Mouse (Mus musculus) testis, postnatal 10 days (tissue): ENCODE data around the gene Cacna1s.
A peak's percentile ranks its signal among the peaks of the same experiment; 100 is the strongest.

Experiments used
- DNase-seq: peaks from one replicate; pipeline ENCODE4 v3.0.0; 2021; ENCODE audit warnings: low spot score

The Cacna1s gene

DNA sequence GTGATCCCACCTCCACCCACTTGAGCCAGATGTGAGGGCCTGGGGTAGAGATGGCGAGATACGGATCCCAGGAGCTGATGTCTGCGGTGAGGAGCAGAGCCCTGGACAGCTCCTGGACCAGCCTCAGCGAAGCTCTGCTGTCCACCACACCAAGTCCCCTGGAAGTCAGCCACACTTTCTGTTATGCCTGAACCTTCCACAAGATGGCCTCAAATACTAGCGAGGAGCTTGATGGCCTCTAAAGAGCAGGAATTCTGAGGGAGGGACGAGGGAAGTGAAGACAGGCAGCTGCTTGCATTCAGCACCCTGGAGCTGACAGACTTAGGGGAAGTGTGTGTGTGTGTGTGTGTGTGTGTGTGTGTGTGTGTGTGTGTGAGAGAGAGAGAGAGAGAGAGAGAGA lies 1.1 kb upstream of the Cacna1s start:
- DNase-seq, result peak; percentile 81

DNA sequence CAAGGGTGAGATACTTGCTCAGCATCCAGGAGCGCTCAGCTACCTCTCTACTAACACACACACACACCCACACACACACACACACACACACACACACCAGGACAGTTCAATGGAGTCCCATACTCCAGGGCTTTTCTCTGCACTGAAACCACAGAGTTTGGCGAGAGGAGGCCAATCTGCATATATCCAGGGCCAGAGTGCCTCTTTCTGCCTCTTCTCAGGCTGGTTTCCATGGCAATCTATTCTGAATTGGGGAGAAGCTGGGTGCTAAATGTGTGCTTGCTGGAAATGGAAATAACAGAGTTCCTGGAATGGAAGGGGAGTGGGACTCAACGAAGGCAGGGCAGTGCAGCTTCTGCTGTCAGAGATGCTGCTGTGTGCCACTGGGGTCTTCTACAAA lies 3.2 kb downstream of the Cacna1s start:
- DNase-seq, result no peak

- no peak for DNase-seq
Observed at GRCm38 (mm10) chr1:136058594-136058993, 6.0 kb downstream of the Cacna1s start.

GRCm38 (mm10) chr1:136061041-136061789 lies 8.7 kb downstream of the Cacna1s start:
- peak; percentile 87 for DNase-seq

GRCm38 (mm10) chr1:136061790-136062141 lies 9.2 kb downstream of the Cacna1s start:
- DNase-seq, result no peak

- DNase-seq, result no peak
Observed at GRCm38 (mm10) chr1:136063991-136064390, 11.4 kb downstream of the Cacna1s start.

- no peak for DNase-seq
Observed at GRCm38 (mm10) chr1:136066621-136067020, 14.1 kb downstream of the Cacna1s start.

GRCm38 (mm10) chr1:136067579-136067978 lies 15.0 kb downstream of the Cacna1s start:
- DNase-seq, result no peak

DNA sequence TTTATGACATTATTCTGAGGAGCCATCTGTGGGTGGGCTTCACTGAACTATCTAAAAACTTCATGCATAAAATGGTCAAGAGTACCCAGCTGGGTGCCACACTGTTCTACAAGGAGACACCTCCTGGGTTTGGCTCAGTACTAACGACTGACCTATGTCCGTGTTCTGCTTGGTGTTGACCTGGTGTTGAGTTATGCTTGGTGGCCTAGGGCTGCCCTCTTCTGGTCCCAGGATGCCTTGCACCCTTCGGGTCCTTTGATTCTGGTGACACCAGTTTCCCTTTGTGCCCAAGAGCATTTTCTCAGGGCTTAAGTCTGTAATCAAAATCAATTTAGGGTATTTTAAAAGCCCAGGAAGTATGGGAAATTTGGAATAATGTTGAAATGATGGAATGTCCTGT lies 23.5 kb downstream of the Cacna1s start:
- DNase-seq, result peak; percentile 62

DNA sequence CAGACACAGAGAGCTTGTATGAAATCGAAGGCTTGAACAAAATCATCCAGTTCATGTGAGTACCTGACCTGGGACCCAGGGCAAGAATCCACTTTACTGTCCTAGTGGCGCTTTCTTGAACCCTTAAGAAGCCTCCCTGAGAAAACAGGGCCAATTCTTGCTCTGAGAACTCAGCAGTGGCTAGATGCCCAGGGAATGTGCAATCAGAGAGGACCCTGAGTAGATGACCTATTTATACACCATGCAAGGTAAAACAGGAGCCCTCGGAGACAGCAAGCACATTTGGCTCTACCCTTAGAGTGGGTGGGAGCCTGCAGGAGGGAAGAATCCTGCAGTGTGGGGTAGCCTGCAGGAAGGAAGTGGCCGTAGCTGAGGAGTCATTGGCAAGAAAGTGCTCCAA lies 25.1 kb downstream of the Cacna1s start:
- no peak for DNase-seq

GRCm38 (mm10) chr1:136081161-136081560 lies 28.6 kb downstream of the Cacna1s start:
- no peak for DNase-seq

DNA sequence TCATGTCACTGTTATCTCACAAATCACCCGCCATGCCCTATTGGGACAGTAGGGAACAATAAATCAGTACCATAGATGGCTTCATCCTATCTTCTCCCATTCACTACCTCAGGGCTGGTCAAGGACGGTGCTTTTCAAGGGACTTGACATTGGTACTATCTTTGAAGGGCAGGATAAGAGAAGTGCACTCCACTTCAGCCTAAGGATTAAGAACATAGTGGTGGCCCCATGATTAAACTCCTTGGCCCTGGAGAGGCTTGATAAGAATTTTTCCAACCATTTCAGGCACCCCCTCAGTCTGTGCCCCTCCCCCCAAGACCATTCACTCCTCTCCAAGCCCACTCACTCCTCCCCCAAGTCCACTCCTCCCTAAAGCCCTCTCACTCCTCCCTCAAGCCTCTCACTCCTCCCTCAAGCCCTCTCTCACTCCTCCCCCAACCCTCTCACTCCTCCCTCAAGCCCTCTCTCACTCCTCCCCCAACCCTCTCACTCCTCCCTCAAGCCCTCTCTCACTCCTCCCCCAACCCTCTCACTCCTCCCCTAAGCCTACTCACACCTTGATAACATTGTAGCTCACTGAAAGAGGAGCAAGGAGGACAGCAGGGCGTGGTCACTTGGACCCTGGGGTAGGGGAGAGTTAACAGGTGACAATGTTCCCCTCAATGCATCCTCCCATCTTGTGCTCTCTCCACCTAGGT lies 33.6 kb downstream of the Cacna1s start:
- no peak for DNase-seq

DNA sequence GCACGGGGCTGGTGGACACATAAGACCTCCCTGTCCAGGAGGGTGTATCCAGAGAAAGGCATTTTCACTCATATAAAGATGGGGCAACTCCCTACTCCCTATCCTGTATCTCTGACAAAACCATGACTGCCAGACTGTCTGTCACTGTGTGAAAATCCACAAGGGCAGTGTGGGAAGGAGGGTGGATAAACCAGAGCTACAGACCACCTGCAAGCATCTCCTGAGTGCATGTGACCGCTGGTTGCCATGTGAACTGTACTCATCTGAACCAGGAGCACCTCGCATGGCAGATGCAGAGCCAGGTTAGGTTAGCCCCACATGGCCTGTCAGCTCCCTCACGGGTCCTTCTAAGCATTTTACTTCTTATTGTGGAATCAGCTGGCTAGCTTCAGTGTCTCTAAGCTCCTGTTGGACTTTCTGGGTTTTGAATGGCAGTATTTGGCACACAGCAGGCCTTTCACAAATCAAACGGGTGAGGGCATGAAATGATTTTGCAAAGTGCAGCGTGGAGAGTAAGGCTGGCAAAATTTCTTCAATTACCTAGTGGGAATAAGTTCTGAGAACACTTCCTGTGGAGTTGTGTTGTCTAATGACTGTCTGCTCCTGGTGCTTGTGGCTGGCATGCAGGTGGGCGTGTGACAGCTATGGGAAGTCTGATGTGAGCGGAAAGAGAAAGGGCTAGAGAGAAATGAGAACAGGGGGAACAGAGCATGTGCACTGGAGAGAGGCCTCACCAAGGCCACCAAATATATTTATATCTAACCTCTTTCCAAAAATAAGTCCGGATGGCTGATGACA lies 37.0 kb downstream of the Cacna1s start:
- DNase-seq, result no peak

- DNase-seq, result no peak
Observed at GRCm38 (mm10) chr1:136093726-136094125, 41.2 kb downstream of the Cacna1s start.

- peak; percentile 70 for DNase-seq
Observed at GRCm38 (mm10) chr1:136094807-136095206, 42.3 kb downstream of the Cacna1s start.

- DNase-seq, result no peak
Observed at GRCm38 (mm10) chr1:136102094-136102493, 49.5 kb downstream of the Cacna1s start.

- no peak for DNase-seq
Observed at GRCm38 (mm10) chr1:136102551-136102950, 50.0 kb downstream of the Cacna1s start.

DNA sequence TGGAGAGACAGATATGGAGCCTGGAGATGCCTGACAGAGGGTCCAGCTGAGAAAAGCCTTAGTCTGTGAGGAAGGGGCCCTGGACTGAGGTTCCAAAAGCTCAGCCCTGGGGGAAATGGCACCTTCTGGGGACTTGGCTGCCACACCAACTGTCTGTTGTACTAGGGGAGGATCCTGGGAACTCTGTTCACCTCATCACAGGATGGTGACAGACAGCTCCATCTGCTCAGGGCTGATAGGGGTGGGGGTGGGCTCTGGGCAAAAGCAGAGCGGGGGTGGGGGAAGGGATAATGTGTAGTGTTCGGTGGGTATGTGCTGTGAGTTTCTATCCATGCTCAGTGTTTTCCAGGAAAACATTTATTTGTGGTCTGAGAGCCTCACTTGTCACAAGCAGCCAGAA lies 50.4 kb downstream of the Cacna1s start:
- DNase-seq, result no peak

- no peak for DNase-seq
Observed at GRCm38 (mm10) chr1:136103696-136104095, 51.1 kb downstream of the Cacna1s start.

DNA sequence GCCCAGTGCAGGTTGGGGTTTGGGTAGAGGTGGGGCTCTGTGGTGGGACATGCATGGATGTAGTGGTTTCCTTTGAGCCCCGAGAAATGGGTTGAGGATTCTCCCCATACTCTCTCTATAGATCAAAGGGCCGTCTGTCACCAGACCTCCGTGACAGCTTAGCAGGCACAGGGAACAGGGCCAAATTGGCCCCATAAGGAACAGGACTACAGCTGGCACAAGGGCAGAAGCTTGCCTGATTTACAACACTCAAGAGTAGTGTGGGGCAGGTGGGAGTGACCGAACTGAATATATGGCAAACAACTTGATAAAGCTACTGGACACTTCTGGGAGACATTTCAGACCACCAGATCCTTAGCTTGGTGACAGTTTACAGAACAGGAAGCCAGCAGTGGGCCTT lies 52.2 kb downstream of the Cacna1s start:
- DNase-seq, result no peak

GRCm38 (mm10) chr1:136109464-136109863 lies 56.9 kb downstream of the Cacna1s start:
- no peak for DNase-seq

GRCm38 (mm10) chr1:136116183-136116582 lies 63.6 kb downstream of the Cacna1s start:
- peak; percentile 78 for DNase-seq

DNA sequence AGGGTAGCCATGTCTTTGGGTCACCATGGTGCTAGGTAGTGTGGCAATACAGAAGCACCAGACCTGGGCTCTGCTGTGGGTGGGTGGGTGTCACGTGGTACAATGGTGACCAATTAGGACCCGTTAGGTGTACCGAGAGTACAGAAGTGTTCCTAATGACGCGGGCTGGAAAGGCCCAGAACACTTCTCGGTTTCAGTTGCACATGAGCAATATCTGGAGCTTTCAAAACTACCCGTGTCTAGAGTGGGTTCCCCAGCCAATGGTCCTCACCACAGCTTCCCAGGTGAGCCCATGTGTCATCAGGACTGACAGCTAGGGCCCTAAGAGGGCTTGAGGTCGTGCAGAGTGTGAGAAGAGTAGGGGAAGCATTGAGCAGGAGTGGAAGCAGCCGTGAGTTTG lies 64.5 kb downstream of the Cacna1s start:
- no peak for DNase-seq
